Mouse (Mus musculus) lung, postnatal 25 days (tissue): ENCODE measurements around the gene Cnpy3.
"Not testable (repeated sequence)": the region's sequence is repeated elsewhere in the genome, so short reads cannot be mapped to it uniquely, and the experiment has no call there.

Experiments
- DNase-seq: peaks from one replicate; pipeline ENCODE4 v3.0.0; 2022; ENCODE audit warnings: low spot score

Gene Cnpy3

GRCm38 (mm10) chr17:46751794-46752556 lies at the start of gene Cnpy3:
Gene Cnpy3 (minus strand): TSS chr17:46752214.
- peak; percentile 98 for DNase-seq

GRCm38 (mm10) chr17:46801761-46802160 lies 49.7 kb upstream of the Cnpy3 start:
- no peak for DNase-seq

GRCm38 (mm10) chr17:46799680-46800079 lies 47.7 kb upstream of the Cnpy3 start:
- no peak for DNase-seq

- no peak for DNase-seq
These were observed 45.4 kb upstream of the Cnpy3 start for GRCm38 (mm10) chr17:46797386-46797785.

- no peak for DNase-seq
These were observed 44.7 kb upstream of the Cnpy3 start for GRCm38 (mm10) chr17:46796743-46797142.

- DNase-seq, result no peak
These were observed 40.9 kb upstream of the Cnpy3 start for GRCm38 (mm10) chr17:46792963-46793362.

GRCm38 (mm10) chr17:46787974-46788373 lies 36.0 kb upstream of the Cnpy3 start:
- not testable (repeated sequence) for DNase-seq

GRCm38 (mm10) chr17:46786952-46787351 lies 34.9 kb upstream of the Cnpy3 start:
- no peak for DNase-seq

GRCm38 (mm10) chr17:46783222-46783565 lies 31.2 kb upstream of the Cnpy3 start:
- DNase-seq, result no peak

- DNase-seq, result peak; percentile 94
These were observed 30.6 kb upstream of the Cnpy3 start, which contains the start of gene Rpl7l1 for GRCm38 (mm10) chr17:46782341-46783221. Gene Rpl7l1 (minus strand): TSS chr17:46782672.

GRCm38 (mm10) chr17:46781876-46782275 lies 29.9 kb upstream of the Cnpy3 start:
- no peak for DNase-seq

- no peak for DNase-seq
These were observed 24.1 kb upstream of the Cnpy3 start for GRCm38 (mm10) chr17:46776087-46776486.

- no peak for DNase-seq
These were observed 23.1 kb upstream of the Cnpy3 start for GRCm38 (mm10) chr17:46775070-46775469.

- DNase-seq, result no peak
These were observed 22.1 kb upstream of the Cnpy3 start for GRCm38 (mm10) chr17:46774131-46774472.

- DNase-seq, result no peak
These were observed 21.5 kb upstream of the Cnpy3 start for GRCm38 (mm10) chr17:46773278-46774130.

GRCm38 (mm10) chr17:46772404-46773277 lies 20.6 kb upstream of the Cnpy3 start, which contains the start of gene 2310039H08Rik:
Gene 2310039H08Rik (plus strand): TSS chr17:46772635.
- DNase-seq, result peak; percentile 88

- peak; percentile 16 for DNase-seq
These were observed 20.0 kb upstream of the Cnpy3 start for GRCm38 (mm10) chr17:46772038-46772403.

GRCm38 (mm10) chr17:46771616-46772015 lies 19.6 kb upstream of the Cnpy3 start:
- DNase-seq, result no peak

GRCm38 (mm10) chr17:46771025-46771424 lies 19.0 kb upstream of the Cnpy3 start:
- DNase-seq, result no peak

GRCm38 (mm10) chr17:46770546-46770945 lies 18.5 kb upstream of the Cnpy3 start:
- DNase-seq, result no peak

- DNase-seq, result peak; percentile 61
These were observed 15.9 kb upstream of the Cnpy3 start for GRCm38 (mm10) chr17:46767868-46768267.
